Mouse (Mus musculus) layer of hippocampus, adult 18-20 months (tissue): ENCODE data around the gene Rerg. TPM values are rescaled to one million over a fixed set of nuclear protein-coding genes. Genes with fewer than 3 reads are reported as not detected.

Experiments
- DNase-seq, 2 experiments: peaks; one replicate each; pipeline ENCODE4 v3.0.0; 2022; ENCODE audit warnings: low spot score in 2 of 2
- long read RNA-seq: library from polyadenylated mRNA; stranded (forward); transcript quantifications from one replicate; pipeline ENCODE4 v2.0.0, GENCODE M21; 2021
- total RNA-seq, 2 experiments: library from RNA; stranded (reverse); gene quantifications; 2 replicates each; pipeline ENCODE4 v1.2.3; 2021

Gene Rerg
- total RNA-seq = 10 to 100 TPM; 34.2 to 37.1 TPM
- long read RNA-seq, transcript Rerg-202 (5 exons, 2,262 nt) = major isoform, 69 of 80 reads
- long read RNA-seq, partial matches to known transcripts = 1 of 80 reads
- long read RNA-seq, other reads (novel, unspliced or antisense) = 8 of 80 reads

DNA sequence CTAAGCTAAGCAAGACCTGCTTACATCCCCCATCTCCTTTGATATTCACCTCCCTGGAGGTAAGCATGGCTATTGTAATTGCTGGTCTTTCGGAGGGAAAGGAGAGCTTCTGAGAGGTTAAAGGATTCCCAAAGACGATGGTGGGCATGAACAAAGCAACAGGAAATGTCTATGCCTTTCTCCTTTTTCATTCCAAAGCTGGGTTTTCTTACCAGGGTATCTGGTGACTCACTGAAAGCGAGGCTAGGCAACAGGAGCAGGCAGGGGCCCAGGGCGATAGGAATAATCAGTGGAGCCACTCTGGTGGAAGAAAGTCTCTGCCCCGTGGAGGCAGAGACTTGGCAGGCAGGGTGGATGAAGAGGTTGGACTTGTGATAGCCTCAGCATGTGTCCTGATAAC is at the start of gene Rerg:
Rerg (minus strand) TSS at position 272 of the 400 bp plus-strand sequence.
- no peak for DNase-seq

- no peak for DNase-seq
Measured at GRCm38 (mm10) chr6:137217841-137218463, 47.7 kb upstream of the Rerg start.

- DNase-seq = no peak
Measured at GRCm38 (mm10) chr6:137211441-137211840, 41.1 kb upstream of the Rerg start.

- DNase-seq = no peak
Measured at GRCm38 (mm10) chr6:137210991-137211390, 40.7 kb upstream of the Rerg start.

DNA sequence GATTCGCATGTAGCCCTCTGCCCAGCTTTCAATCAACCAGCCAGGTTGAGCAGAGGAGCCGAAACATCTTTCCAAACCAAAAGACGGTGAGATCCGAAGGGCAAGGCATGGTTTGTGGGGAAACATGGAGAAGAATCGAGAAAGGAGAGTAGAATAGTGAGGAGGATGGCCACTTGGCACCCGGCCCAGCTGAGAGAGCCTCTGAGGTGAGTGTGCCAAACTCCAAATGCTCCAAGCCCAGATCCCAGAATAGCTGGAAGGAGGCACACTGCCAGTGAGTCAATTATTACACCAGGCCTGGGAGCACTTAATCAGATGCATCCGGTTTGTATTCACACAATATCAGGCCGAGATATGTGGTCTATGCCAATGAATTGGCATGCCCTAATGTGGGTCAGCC is 39.7 kb upstream of the Rerg start:
- DNase-seq = peak; percentile 21 to 53

DNA sequence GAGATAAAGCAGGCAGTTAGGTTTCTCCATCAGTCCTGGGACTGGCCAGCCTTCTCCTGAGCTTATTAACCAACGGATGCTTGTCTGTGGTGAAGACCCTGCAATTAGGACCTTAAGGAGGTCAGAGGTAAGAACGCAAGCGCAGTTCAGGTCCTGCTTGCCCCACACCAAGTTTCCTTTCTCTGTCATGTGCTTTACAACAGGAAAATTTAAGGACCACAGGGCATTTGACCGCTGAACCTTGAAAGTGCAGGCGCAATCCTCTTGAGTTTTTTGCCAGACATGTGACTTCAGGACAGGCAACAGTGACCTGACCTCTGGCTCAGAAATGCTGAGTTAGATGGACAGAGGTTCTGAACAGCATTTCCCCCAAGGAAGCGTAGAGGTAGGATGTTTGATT is 36.8 kb upstream of the Rerg start:
- no peak for DNase-seq

GRCm38 (mm10) chr6:137205662-137206400 is 35.5 kb upstream of the Rerg start:
- DNase-seq = peak in 1 of 2 experiments; percentile 57

DNA sequence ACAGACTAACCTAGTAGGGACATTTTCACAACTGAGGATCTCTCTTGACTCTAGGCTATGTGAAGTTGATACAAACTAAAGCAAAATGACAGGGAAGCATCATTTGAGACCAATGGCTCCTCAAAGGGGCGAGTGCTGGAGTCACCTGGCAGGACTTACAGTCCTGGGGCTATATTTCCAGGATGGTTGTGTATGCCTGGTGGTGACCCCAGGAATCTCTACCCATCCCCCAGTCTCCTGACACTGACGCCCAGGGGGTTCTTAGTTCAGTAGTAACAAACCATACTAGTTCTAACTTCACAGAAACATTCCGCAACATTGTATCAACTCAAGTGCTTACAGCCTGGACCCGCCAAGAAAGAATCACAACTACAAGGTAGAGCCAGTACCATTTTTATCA is 32.4 kb upstream of the Rerg start:
- DNase-seq = no peak

GRCm38 (mm10) chr6:137201578-137201977 is 31.3 kb upstream of the Rerg start:
- DNase-seq = no peak

GRCm38 (mm10) chr6:137201166-137201565 is 30.9 kb upstream of the Rerg start:
- no peak for DNase-seq

DNA sequence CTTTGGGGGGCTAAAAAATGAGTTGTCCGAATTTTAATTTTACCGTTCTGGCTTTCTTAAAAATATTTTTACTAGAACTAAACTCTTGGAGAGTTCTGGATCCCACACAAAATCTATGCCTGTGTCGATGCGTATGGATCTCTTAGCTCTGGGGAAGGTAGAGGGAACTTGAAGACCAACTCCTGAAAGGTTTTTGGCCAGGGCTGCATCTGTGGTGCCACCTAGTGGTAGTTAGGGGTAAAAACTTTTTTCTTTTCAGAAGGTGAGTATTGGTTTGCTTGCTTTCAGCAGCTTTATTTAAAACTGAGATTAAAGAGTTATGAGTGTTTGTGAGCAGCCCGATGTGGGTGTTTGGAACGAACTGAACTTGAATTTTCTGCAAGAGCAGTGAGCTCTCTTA is 21.8 kb upstream of the Rerg start:
- peak in 1 of 2 experiments; percentile 69 for DNase-seq

DNA sequence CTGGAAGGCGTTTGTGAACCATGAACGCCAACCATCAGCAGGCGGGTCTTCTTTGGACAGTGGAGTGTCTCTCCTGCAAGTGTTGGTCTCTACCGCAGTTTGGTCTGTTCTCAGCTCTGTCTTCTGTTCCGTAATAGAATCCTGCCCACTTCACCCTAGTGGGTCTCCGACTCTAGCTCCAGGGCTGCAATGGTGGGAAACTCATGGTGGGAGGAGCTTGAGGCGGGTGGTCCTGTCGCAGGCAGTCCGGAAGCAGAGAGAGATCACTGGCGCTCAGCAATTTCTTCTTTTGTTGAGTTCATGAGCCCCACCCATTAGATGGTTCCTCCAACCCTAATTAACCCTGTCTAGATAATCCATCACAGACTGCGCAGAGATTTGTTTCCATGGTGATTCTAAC is 20.7 kb upstream of the Rerg start:
- DNase-seq = no peak

GRCm38 (mm10) chr6:137190577-137190976 is 20.3 kb upstream of the Rerg start:
- no peak for DNase-seq

GRCm38 (mm10) chr6:137188375-137188926 is 18.2 kb upstream of the Rerg start:
- DNase-seq = no peak

DNA sequence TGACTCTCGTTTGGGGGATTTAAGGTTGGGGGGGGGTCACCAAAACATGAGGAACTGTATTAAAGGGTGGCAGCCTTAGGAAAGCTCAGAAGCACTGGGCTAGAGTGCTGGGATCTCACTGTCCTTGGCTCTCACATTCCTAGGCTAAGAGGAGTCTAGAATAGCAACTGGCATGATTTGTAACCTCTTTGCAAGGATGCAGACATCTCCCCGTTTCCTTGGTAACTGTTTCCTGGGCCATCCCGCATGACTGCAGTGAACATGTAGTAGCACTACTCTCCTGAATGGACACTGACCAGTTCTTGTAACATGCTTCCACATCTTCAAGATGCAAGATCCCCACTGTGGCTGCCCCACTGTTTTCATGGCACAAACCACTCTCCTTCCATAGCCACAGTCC is 17.1 kb upstream of the Rerg start:
- DNase-seq = no peak

DNA sequence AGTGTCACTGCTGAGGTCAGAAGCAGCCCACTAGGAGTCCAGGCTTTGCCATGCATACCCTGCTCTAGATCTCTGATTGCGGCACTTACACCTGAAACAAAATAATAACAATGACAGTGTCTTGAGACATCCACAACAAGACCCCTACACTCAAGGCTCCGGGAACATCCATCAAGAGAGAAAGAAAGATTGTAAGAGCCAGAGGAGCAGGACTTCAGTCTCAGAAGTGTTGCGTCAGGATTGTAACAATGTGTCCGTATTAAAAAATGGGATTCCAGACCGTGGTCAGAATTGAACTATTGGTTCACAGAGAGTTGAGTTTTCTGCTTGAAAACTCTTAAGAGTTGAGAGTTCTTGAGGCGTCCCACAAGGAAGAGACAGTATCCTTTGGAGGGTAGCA is 10.3 kb upstream of the Rerg start:
- DNase-seq = no peak

GRCm38 (mm10) chr6:137180115-137180514 is 9.8 kb upstream of the Rerg start:
- DNase-seq = no peak

DNA sequence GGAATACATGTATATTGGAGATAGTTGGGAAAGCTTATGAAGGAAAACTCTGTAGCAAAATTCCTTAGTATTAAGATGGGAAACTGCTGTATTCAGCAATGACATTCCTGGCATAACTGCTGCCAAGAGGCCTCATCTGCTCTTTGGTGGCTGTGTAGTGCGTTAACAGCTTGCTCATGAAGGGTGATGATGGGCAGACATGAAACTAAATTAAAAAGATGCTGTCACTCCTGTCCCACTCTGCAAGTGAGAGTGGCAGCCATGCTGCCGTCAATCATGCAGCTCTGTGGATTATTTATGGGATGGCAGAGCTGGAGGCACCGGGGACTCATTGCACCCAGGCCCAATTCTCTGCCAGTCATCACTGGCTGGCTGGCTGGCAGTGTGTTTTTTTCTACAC is 8.7 kb upstream of the Rerg start:
- DNase-seq = peak; percentile 11 to 38

DNA sequence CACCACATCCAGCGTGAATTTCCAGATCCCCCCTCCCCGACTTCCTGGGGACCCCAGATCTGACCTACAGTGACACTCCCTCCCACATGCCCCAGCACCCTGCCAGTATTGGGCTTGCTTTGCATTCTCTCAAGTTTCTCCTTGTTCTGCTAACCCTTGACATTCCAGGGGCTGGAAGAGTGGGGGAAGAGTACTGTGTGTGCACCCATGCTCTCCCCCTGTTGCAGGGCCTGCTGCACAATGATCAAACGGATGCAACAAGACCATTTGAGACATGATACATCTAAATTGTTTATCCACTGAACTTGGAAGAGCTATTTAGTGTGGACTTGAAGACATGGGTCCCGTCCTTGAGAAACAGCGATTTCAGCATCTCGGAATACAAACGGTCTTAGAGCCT is 349 bp upstream of the Rerg start:
- DNase-seq = no peak

GRCm38 (mm10) chr6:137169171-137169968 is 927 bp downstream of the Rerg start:
- DNase-seq = peak; percentile 91 to 98

GRCm38 (mm10) chr6:137166843-137167242 is 3.5 kb downstream of the Rerg start:
- no peak for DNase-seq

GRCm38 (mm10) chr6:137163571-137163970 is 6.7 kb downstream of the Rerg start:
- no peak for DNase-seq
